Mouse (Mus musculus): ENCODE results near the gene Smarcb1. TPM values are rescaled to one million over a fixed set of nuclear protein-coding genes. Genes with fewer than 3 reads are reported as not detected.

The Smarcb1 gene
- polyA plus RNA-seq, 1 experiment: 165 TPM

GRCm38 (mm10) chr10:75872025-75872914 lies 49.1 kb downstream of the Smarcb1 start:
- TF ChIP-seq POLR2A (IDR thresholded peaks at IDR 0.05; ENCODE audit: borderline replicate concordance, extremely low read depth, insufficient read depth, insufficient read length, poor library complexity, severe bottlenecking): no peak
- no peak for TF ChIP-seq CTCF (IDR thresholded peaks at IDR 0.05; ENCODE audit: borderline replicate concordance, extremely low read depth, insufficient read depth, insufficient read length)
- DNase-seq (ENCODE audit: low read depth): no peak

GRCm38 (mm10) chr10:75861587-75861986 lies 59.8 kb downstream of the Smarcb1 start:
- no peak for TF ChIP-seq CTCF (IDR thresholded peaks at IDR 0.05; ENCODE audit: borderline replicate concordance, extremely low read depth, insufficient read depth, insufficient read length)
- TF ChIP-seq POLR2A (IDR thresholded peaks at IDR 0.05; ENCODE audit: borderline replicate concordance, extremely low read depth, insufficient read depth, insufficient read length, poor library complexity, severe bottlenecking): no peak

GRCm38 (mm10) chr10:75860746-75861145 lies 60.7 kb downstream of the Smarcb1 start:
- DNase-seq (ENCODE audit: low read depth): peak; percentile 63
- TF ChIP-seq CTCF (IDR thresholded peaks at IDR 0.05; ENCODE audit: borderline replicate concordance, extremely low read depth, insufficient read depth, insufficient read length) (no peak), POLR2A (IDR thresholded peaks at IDR 0.05; ENCODE audit: borderline replicate concordance, extremely low read depth, insufficient read depth, insufficient read length, poor library complexity, severe bottlenecking) (no peak)

More at GRCm38 (mm10) chr10:75861587-75861986, 59.8 kb downstream of the Smarcb1 start:
- no peak for DNase-seq (ENCODE audit: low read depth)

GRCm38 (mm10) chr10:75859786-75860470 lies 61.5 kb downstream of the Smarcb1 start, which contains the start of gene Mif:
TSS of gene Mif (minus strand) at chr10:75860240.
- peak; percentile 97 for DNase-seq (ENCODE audit: low read depth)
- peak; percentile 31; the same call in 1 of the 2 replicates for TF ChIP-seq POLR2A (IDR thresholded peaks at IDR 0.05; ENCODE audit: borderline replicate concordance, extremely low read depth, insufficient read depth, insufficient read length, poor library complexity, severe bottlenecking)

DNA sequence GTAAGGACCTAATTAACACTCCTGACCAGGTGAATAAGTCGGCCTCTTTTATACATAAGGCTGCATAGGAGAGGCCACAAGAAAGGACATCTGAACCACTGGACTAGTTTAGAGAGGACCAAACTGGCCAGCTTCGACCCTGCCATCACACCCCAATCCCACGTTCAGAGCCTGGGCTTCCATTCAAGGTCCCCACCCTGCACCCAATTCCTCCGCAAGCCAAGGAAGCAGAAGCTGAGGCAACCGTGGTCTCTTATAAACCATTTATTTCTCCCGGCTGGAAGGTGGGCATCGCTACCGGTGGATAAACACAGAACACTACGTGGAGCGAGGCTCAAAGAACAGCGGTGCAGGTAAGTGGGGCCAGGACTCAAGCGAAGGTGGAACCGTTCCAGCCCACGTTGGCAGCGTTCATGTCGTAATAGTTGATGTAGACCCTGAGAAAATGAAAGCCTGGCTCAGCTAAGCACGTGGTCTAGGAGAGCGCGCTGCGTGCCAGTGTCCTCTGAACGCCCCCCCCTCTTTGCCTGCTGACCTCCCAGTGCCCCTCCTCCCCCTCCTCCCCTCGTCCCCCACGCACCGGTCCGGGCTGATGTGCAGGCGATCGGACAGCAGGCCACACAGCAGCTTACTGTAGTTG lies 62.2 kb downstream of the Smarcb1 start:
- TF ChIP-seq POLR2A (IDR thresholded peaks at IDR 0.05; ENCODE audit: borderline replicate concordance, extremely low read depth, insufficient read depth, insufficient read length, poor library complexity, severe bottlenecking): no peak
- TF ChIP-seq CTCF (IDR thresholded peaks at IDR 0.05; ENCODE audit: borderline replicate concordance, extremely low read depth, insufficient read depth, insufficient read length): no peak
- peak; percentile 81 for DNase-seq (ENCODE audit: low read depth)

- TF ChIP-seq CTCF (IDR thresholded peaks at IDR 0.05; ENCODE audit: borderline replicate concordance, extremely low read depth, insufficient read depth, insufficient read length) (no peak), POLR2A (IDR thresholded peaks at IDR 0.05; ENCODE audit: borderline replicate concordance, extremely low read depth, insufficient read depth, insufficient read length, poor library complexity, severe bottlenecking) (no peak)
- no peak for DNase-seq (ENCODE audit: low read depth)
These were observed 63.8 kb downstream of the Smarcb1 start for GRCm38 (mm10) chr10:75857598-75857997.

- DNase-seq (ENCODE audit: low read depth): no peak
- TF ChIP-seq POLR2A (IDR thresholded peaks at IDR 0.05; ENCODE audit: borderline replicate concordance, extremely low read depth, insufficient read depth, insufficient read length, poor library complexity, severe bottlenecking) (no peak), CTCF (IDR thresholded peaks at IDR 0.05; ENCODE audit: borderline replicate concordance, extremely low read depth, insufficient read depth, insufficient read length) (no peak)
These were observed 64.4 kb downstream of the Smarcb1 start for GRCm38 (mm10) chr10:75856976-75857375.

DNA sequence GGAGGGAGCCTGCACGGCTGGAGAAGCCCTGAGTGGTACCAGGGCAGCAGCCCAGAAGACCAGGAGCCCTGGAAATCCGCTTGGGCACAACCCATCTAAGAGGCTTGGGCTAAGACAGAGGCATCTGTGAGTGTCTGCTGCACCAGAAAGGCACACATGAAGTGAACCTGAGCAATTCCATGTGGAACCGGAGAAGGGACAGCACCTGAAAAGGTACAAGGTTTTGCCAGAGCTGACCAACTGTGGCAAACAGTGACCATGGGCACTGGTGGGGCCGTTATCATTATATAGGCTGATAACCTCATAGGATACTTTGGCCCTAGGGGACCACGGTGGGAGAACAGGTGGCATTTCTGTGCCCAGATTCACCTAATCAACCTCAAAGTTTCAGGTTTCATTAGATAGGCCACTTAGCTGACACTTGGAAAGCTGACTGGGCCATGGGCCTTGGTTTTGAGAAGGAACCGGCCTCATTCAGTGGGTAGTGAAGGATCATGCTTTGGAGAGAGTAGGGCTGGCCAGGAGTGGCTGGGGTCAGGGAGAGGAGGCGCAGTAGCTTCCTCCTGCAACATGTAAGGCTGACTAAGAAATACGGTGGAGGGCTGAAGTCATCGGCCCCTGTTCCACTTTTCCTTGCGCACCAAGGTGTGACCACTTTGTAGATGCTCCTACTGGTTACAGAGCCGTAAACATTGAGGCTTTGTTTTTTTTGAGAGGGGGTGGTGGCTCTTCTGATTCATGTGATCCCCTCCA lies 65.1 kb downstream of the Smarcb1 start:
- DNase-seq (ENCODE audit: low read depth): no peak
- no peak for TF ChIP-seq CTCF (IDR thresholded peaks at IDR 0.05; ENCODE audit: borderline replicate concordance, extremely low read depth, insufficient read depth, insufficient read length)
- no peak for TF ChIP-seq POLR2A (IDR thresholded peaks at IDR 0.05; ENCODE audit: borderline replicate concordance, extremely low read depth, insufficient read depth, insufficient read length, poor library complexity, severe bottlenecking)

GRCm38 (mm10) chr10:75855416-75855981 lies 65.9 kb downstream of the Smarcb1 start:
- DNase-seq (ENCODE audit: low read depth): no peak
- no peak for TF ChIP-seq POLR2A (IDR thresholded peaks at IDR 0.05; ENCODE audit: borderline replicate concordance, extremely low read depth, insufficient read depth, insufficient read length, poor library complexity, severe bottlenecking)
- TF ChIP-seq CTCF (IDR thresholded peaks at IDR 0.05; ENCODE audit: borderline replicate concordance, extremely low read depth, insufficient read depth, insufficient read length): no peak

DNA sequence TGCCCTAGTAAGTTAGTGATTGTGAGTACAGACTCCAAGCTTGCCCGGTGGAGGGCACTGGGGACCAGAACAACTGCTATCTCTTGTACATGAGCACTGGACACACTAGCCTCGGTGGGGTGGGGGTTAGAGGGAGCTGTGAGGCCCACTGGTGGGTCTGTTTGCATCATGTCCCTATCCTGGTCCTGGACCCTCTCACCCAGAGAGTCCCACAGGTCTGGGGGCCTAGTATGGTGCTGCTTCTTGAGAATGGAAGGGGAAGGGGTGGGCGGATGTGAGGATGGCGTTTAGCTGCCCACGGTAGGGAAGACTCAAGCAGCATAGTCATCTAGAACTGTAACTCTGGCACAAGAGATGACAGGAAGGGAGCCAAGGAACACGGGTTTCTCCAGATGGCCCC lies 66.6 kb downstream of the Smarcb1 start:
- DNase-seq (ENCODE audit: low read depth): no peak
- TF ChIP-seq CTCF (IDR thresholded peaks at IDR 0.05; ENCODE audit: borderline replicate concordance, extremely low read depth, insufficient read depth, insufficient read length) (no peak), POLR2A (IDR thresholded peaks at IDR 0.05; ENCODE audit: borderline replicate concordance, extremely low read depth, insufficient read depth, insufficient read length, poor library complexity, severe bottlenecking) (no peak)

Data from brain, embryonic 14.5 days (tissue).